ENCODE assay signal across 22 mouse cellular contexts in genomic region chr19:33357019-33357418, GRCm38 (mm10). TPM values are rescaled to one million over a fixed set of nuclear protein-coding genes. Genes with fewer than 3 reads are reported as not detected.
"Had no signal": no experiment of that assay in that cellular context is flagged by ENCODE, and none has a peak within 500 bp of the region (broad histone marks: within the 10 kb centered on the region; RNA-seq: fewer than 3 reads in every experiment).

No protein-coding gene starts in this region.

- ATAC-seq: liver, postnatal 0 days; lung, postnatal 0 days; midbrain, embryonic 13.5 days; midbrain, embryonic 16.5 days had no signal

- H3K9me3 ChIP-seq: liver, embryonic 15.5 days; lung, embryonic 15.5 days; midbrain, embryonic 10.5 days; midbrain, embryonic 13.5 days; neural tube, embryonic 13.5 days; neural tube, embryonic 15.5 days had no signal

- H3K4me3 ChIP-seq: liver, embryonic 15.5 days; lung, embryonic 15.5 days; midbrain, embryonic 10.5 days; midbrain, embryonic 13.5 days; myocyte; neural tube, embryonic 13.5 days; neural tube, embryonic 15.5 days had no signal

- H3K27ac ChIP-seq: liver, embryonic 15.5 days; lung, embryonic 15.5 days; macrophage; midbrain, embryonic 10.5 days; midbrain, embryonic 13.5 days; neural tube, embryonic 13.5 days; neural tube, embryonic 15.5 days had no signal

- DNase-seq: liver, postnatal 0 days; lung, adult 2 months; lung, postnatal 14 days; lung, postnatal 36 days; retina, postnatal 1 day; right cerebral cortex, adult 18-20 months; right cerebral cortex, postnatal 25 days; right cerebral cortex, postnatal 4 days; thymus, adult 18-20 months; thymus, postnatal 14 days; thymus, postnatal 36 days had no signal

- H3K4me1 ChIP-seq: liver, embryonic 15.5 days; lung, embryonic 15.5 days; midbrain, embryonic 13.5 days; neural tube, embryonic 13.5 days; neural tube, embryonic 15.5 days had no signal

- H3K36me3 ChIP-seq: liver, embryonic 15.5 days; lung, embryonic 15.5 days; midbrain, embryonic 10.5 days; midbrain, embryonic 13.5 days; neural tube, embryonic 13.5 days; neural tube, embryonic 15.5 days had no signal

- H3K27me3 ChIP-seq: liver, embryonic 15.5 days; lung, embryonic 15.5 days; midbrain, embryonic 13.5 days; neural tube, embryonic 13.5 days; neural tube, embryonic 15.5 days had no signal

RNA-seq across cellular contexts. Expression of gene Rnls, which starts 35.1 kb away (rescaled TPM):
- total RNA-seq: megakaryocyte-erythroid progenitor cell, adult 5-6 weeks had no signal
